Mouse (Mus musculus) heart, adult 2 months (tissue): ENCODE results near the gene Pla2g1b. TPM values are rescaled to one million over a fixed set of nuclear protein-coding genes. Genes with fewer than 3 reads are reported as not detected.
A peak's percentile ranks its signal among the peaks of the same experiment; 100 is the strongest.
"Not testable (repeated sequence)": the region's sequence is repeated elsewhere in the genome, so short reads cannot be mapped to it uniquely, and the experiment has no call there.

Experiments used
- DNase-seq, 2 experiments: peaks; one replicate each; pipeline ENCODE4 v3.0.0; 2021
- H3K27ac ChIP-seq: fragments of 200-600 bp; 2 replicates; pipeline ENCODE4 v1.8.1; 2022
- H3K27me3 ChIP-seq: fragments of 200-500 bp; 2 replicates; pipeline ENCODE4 v1.6.1; 2012; ENCODE audit warnings: mild to moderate bottlenecking, low read length, inconsistent platforms, mixed read lengths; ENCODE audit not compliant: control insufficient read depth, insufficient read depth
- H3K36me3 ChIP-seq: fragments of 200-500 bp; 2 replicates; pipeline ENCODE4 v1.6.1; 2012; ENCODE audit warnings: low read length, inconsistent platforms; ENCODE audit not compliant: control insufficient read depth, insufficient read depth
- H3K4me1 ChIP-seq: fragments of 200-500 bp; 2 replicates; pipeline ENCODE4 v1.6.1; 2011; ENCODE audit warnings: low read length; ENCODE audit not compliant: control insufficient read depth, insufficient read depth
- H3K4me3 ChIP-seq: fragments of 200-600 bp; 2 replicates; pipeline ENCODE4 v1.8.1; 2022
- H3K79me2 ChIP-seq: fragments of 200-500 bp; replicated peaks from 2 replicates; pipeline ENCODE4 v1.6.1; 2012; ENCODE audit warnings: mild to moderate bottlenecking, inconsistent platforms, low read length, moderate library complexity, mixed read lengths; ENCODE audit not compliant: control insufficient read depth, insufficient read depth
- H3K9ac ChIP-seq: fragments of 200-500 bp; 2 replicates; pipeline ENCODE4 v1.6.1; 2012; ENCODE audit warnings: low read depth, mild to moderate bottlenecking, control low read depth, inconsistent platforms, low read length, mixed read lengths
- CTCF ChIP-seq: fragments of 200-600 bp; IDR thresholded peaks from 2 replicates; pipeline ENCODE4 v1.8.1; 2022; ENCODE audit warnings: antibody characterized with exemption, mild to moderate bottlenecking, moderate library complexity
- EP300 ChIP-seq: fragments of 200-500 bp; IDR thresholded peaks from 2 replicates; pipeline ENCODE4 v1.6.1; 2011; ENCODE audit warnings: low read depth, low read length, control low read depth; ENCODE audit not compliant: insufficient read depth
- POLR2A ChIP-seq: fragments of 200-500 bp; IDR thresholded peaks from 2 replicates; pipeline ENCODE4 v1.6.1; 2011; ENCODE audit warnings: mild to moderate bottlenecking, low read depth, low read length, control low read depth; ENCODE audit not compliant: insufficient read depth
- WGBS: fragments of 180-500 bp; shearing (Covaris S2); methylation state at CpG from one replicate; pipeline ENCODE4 v1.1.7; 2018; 5-methylcytosine and 5-hydroxymethylcytosine counted together
- intact Hi-C: fragments of 180-260 bp; cut with DNase I; formaldehyde crosslinking; loops from one replicate; pipeline ENCODE4 v1.15.1; 2025
- polyA plus RNA-seq: library from polyadenylated mRNA; depleted of rRNA; stranded (reverse); fragments of >200 nt; gene quantifications from 2 replicates; pipeline ENCODE4 v1.2.3, GENCODE M21; 2012
- total RNA-seq, 2 experiments: library from RNA; stranded (reverse); gene quantifications; 2 replicates each; pipeline ENCODE4 v1.2.3; 2021

Pla2g1b gene
- total and polyA plus RNA-seq, 3 experiments, result not detected

- Histone ChIP-seq H3K36me3 (no peaks in the 10 kb centered on the region), H3K4me3 (peak overlapping the region; percentile 30), H3K79me2 (no peaks in the 10 kb centered on the region), H3K27ac (no peak overlapping the region), H3K27me3 (no peaks in the 10 kb centered on the region; the same call in 1 of the 2 replicates), H3K9ac (peak overlapping the region; percentile 59), H3K4me1 (no peaks in the 10 kb centered on the region)
- no peak for TF ChIP-seq CTCF
- 2% methylated on average over 41 of the region's 43 CpGs for WGBS
- intact Hi-C loops, result no loop called here
- DNase-seq, result peak; percentile 54 to 57
Observed at GRCm38 (mm10) chr5:115436421-115437124, 29.5 kb upstream of the Pla2g1b start.

- H3K27ac ChIP-seq, result no peak overlapping the region
- H3K36me3 ChIP-seq, result no peaks in the 10 kb centered on the region
- no peaks in the 10 kb centered on the region for H3K4me1 ChIP-seq
- TF ChIP-seq POLR2A (no peak), EP300 (no peak), CTCF (no peak)
- H3K4me3 ChIP-seq, result no peak overlapping the region
- no peaks in the 10 kb centered on the region for H3K79me2 ChIP-seq
- H3K9ac ChIP-seq, result no peak overlapping the region
- intact Hi-C loops, result no loop called here
- no peaks in the 10 kb centered on the region; the same call in 1 of the 2 replicates for H3K27me3 ChIP-seq
- whole genome bisulfite sequencing, result 84% methylated on average over 7 of the region's 7 CpGs
- DNase-seq, result no peak
Observed at GRCm38 (mm10) chr5:115437242-115437944, 28.7 kb upstream of the Pla2g1b start.

- Histone ChIP-seq H3K9ac (no peak overlapping the region), H3K4me3 (no peak overlapping the region), H3K27me3 (no peaks in the 10 kb centered on the region; the same call in 1 of the 2 replicates), H3K79me2 (no peaks in the 10 kb centered on the region), H3K36me3 (no peaks in the 10 kb centered on the region), H3K27ac (no peak overlapping the region), H3K4me1 (no peaks in the 10 kb centered on the region)
- 68% methylated on average over 2 of the region's 2 CpGs for WGBS
- TF ChIP-seq EP300, result no peak
- TF ChIP-seq POLR2A, result no peak
- TF ChIP-seq CTCF, result no peak
- intact Hi-C loops, result no loop called here
- no peak for DNase-seq
Observed at GRCm38 (mm10) chr5:115437945-115438315, 28.1 kb upstream of the Pla2g1b start.

- Histone ChIP-seq H3K79me2 (no peaks in the 10 kb centered on the region), H3K36me3 (no peaks in the 10 kb centered on the region), H3K4me3 (no peak overlapping the region), H3K27ac (no peak overlapping the region), H3K27me3 (no peaks in the 10 kb centered on the region; the same call in 1 of the 2 replicates), H3K4me1 (no peaks in the 10 kb centered on the region), H3K9ac (no peak overlapping the region)
- TF ChIP-seq EP300 (no peak), POLR2A (no peak), CTCF (no peak)
- DNase-seq, result no peak
- intact Hi-C loops, result no loop called here
- WGBS, result 68% methylated on average over 7 of the region's 7 CpGs
Observed at GRCm38 (mm10) chr5:115438667-115439066, 27.4 kb upstream of the Pla2g1b start.

- H3K27me3 ChIP-seq, result no peaks in the 10 kb centered on the region
- intact Hi-C loops, result loop anchor here (1.0 to 10.0 kb wide), 2 partner anchors 82 to 147 kb away; no protein-coding TSS in a partner anchor
- no peaks in the 10 kb centered on the region for H3K79me2 ChIP-seq
- TF ChIP-seq CTCF (peak; percentile 95), EP300 (peak; percentile 35; the same call in 1 of the 2 replicates), POLR2A (no peak)
- no peak overlapping the region for H3K9ac ChIP-seq
- H3K4me1 ChIP-seq, result no peaks in the 10 kb centered on the region
- 50% methylated on average over 14 of the region's 14 CpGs for WGBS
- no peaks in the 10 kb centered on the region for H3K36me3 ChIP-seq
- no peak overlapping the region for H3K27ac ChIP-seq
- H3K4me3 ChIP-seq, result no peak overlapping the region
- DNase-seq, result peak; percentile 65 to 71
Observed at GRCm38 (mm10) chr5:115441205-115441849, 24.7 kb upstream of the Pla2g1b start.

- H3K4me1 ChIP-seq, H3K4me3 ChIP-seq, H3K27me3 ChIP-seq, H3K36me3 ChIP-seq, H3K9ac ChIP-seq, H3K79me2 ChIP-seq, DNase-seq, H3K27ac ChIP-seq: not testable (repeated sequence)
- peak; percentile 80 for TF ChIP-seq CTCF
- intact Hi-C loops, result loop anchor here (10.0 kb wide), 1 partner anchor 148 kb away; no protein-coding TSS in a partner anchor
- WGBS, result 73% methylated on average over 5 of the region's 5 CpGs
Observed at GRCm38 (mm10) chr5:115442663-115443062, 23.4 kb upstream of the Pla2g1b start.
